Mouse (Mus musculus) midbrain, embryonic 11.5 days (tissue): Measurements from ENCODE around the gene Ntrk3. TPM values are rescaled to one million over a fixed set of nuclear protein-coding genes. Genes with fewer than 3 reads are reported as not detected.

Source experiments
- ATAC-seq: fragments of 200-750 bp; cut with Nextera tagmentation; 2 replicates; pipeline ENCODE4 v1.8.0; 2017; ENCODE audit warnings: moderate TSS enrichment, moderate library complexity; ENCODE audit not compliant: low FRiP score
- DNase-seq: peaks from one replicate; pipeline ENCODE4 v3.0.0; 2015; ENCODE audit warnings: low spot score; ENCODE audit errors: missing footprints
- H3K27ac ChIP-seq: fragments of 300-500 bp; sonication (generic); 2 replicates; pipeline ENCODE4 v1.5.1; 2014; ENCODE audit warnings: low read depth, low read length
- H3K27me3 ChIP-seq: fragments of 300-500 bp; sonication (generic); 2 replicates; pipeline ENCODE4 v1.6.1; 2014; ENCODE audit warnings: mild to moderate bottlenecking, low read length, moderate library complexity, mixed read lengths; ENCODE audit not compliant: control insufficient read depth, insufficient read depth
- H3K36me3 ChIP-seq: fragments of 300-500 bp; sonication (generic); 2 replicates; pipeline ENCODE4 v1.6.1; 2014; ENCODE audit warnings: mild to moderate bottlenecking, low read length, moderate library complexity, mixed read lengths; ENCODE audit not compliant: control insufficient read depth, insufficient read depth
- H3K4me1 ChIP-seq: fragments of 300-500 bp; sonication (generic); 2 replicates; pipeline ENCODE4 v1.6.1; 2014; ENCODE audit warnings: low read length; ENCODE audit not compliant: control insufficient read depth, insufficient read depth
- H3K4me2 ChIP-seq: fragments of 300-500 bp; sonication (generic); 2 replicates; pipeline ENCODE4 v1.6.1; 2014; ENCODE audit warnings: mild to moderate bottlenecking, moderate library complexity
- H3K4me3 ChIP-seq: fragments of 300-500 bp; sonication (generic); 2 replicates; pipeline ENCODE4 v1.5.1; 2014; ENCODE audit warnings: low read depth, low read length
- H3K9ac ChIP-seq: fragments of 300-500 bp; sonication (generic); 2 replicates; pipeline ENCODE4 v1.6.1; 2014; ENCODE audit warnings: low read length
- H3K9me3 ChIP-seq: fragments of 300-500 bp; sonication (generic); 2 replicates; pipeline ENCODE4 v1.6.1; 2016; ENCODE audit warnings: low read length; ENCODE audit not compliant: control insufficient read depth
- WGBS: fragments of 180-500 bp; shearing (Covaris S2); extraction: QIAGEN DNeasy Blood & Tissue Kit; methylation state at CpG from one replicate; pipeline ENCODE4 v1.1.7; 2014; 5-methylcytosine and 5-hydroxymethylcytosine counted together
- polyA plus RNA-seq: library from polyadenylated mRNA; unstranded; fragments of >200 nt; fragmentation: Nextera tagmentation; extraction: Ambion mirVana; gene quantifications from 2 replicates; pipeline ENCODE4 v1.2.1, GENCODE M21; 2014

Gene Ntrk3
- polyA plus RNA-seq, result 3.6 and 4.2 TPM in 2 replicates

DNA sequence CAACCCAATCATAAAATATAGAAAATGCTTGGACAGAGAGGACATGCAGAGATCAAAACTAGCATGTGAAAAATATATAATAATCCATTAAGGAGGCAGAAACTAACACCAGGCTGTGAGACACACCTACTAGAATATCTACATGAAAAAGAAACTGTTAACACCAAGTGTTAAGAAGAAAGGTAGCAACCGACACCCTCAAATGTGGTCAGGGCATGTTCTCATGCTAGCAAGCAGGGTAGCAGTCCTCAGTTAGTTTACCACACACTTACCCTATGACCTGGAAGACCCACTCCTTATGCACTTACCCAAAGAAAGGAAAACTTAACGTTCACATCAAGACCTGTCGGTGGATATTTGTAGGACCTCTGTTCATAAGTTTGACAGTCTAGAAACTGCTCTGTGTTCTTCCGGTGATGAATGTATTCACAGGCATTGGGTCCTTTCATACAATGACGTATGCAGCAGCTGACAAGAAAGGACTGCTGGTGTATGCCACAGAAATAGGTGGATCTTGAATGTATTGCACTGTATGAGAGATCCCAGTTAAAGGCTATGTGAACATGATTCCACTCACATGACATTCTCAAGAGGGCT lies at the start of gene Ntrk3:
TSS of gene Ntrk3 (minus strand) at position 399 of the 597 bp plus-strand sequence.
- H3K9me3 ChIP-seq, result no peaks in the 10 kb centered on the region
- H3K4me1 ChIP-seq, result no peaks in the 10 kb centered on the region
- H3K4me3 ChIP-seq, result no peak within 1 kb of the TSS
- DNase-seq (no peak), ATAC-seq (no peak)
- WGBS, result 88% methylated on average over 5 of the region's 5 CpGs
- H3K9ac ChIP-seq, result no peak within 1 kb of the TSS
- H3K4me2 ChIP-seq, result no peak within 1 kb of the TSS
- no peak within 1 kb of the TSS for H3K27ac ChIP-seq
- H3K36me3 ChIP-seq, result no peaks in the 10 kb centered on the region
- H3K27me3 ChIP-seq, result no peaks in the 10 kb centered on the region

- H3K27ac ChIP-seq, result no peak overlapping the region
- peaks cover 10% of the 10 kb centered on the region for H3K4me1 ChIP-seq
- H3K27me3 ChIP-seq, result no peaks in the 10 kb centered on the region
- no peak for DNase-seq
- 84% methylated on average over 5 of the region's 5 CpGs for WGBS
- H3K36me3 ChIP-seq, result peaks cover 4% of the 10 kb centered on the region
- no peak overlapping the region for H3K9ac ChIP-seq
- no peak overlapping the region for H3K4me2 ChIP-seq
- H3K4me3 ChIP-seq, result no peak overlapping the region
- ATAC-seq, result no peak
- no peaks in the 10 kb centered on the region for H3K9me3 ChIP-seq
These were observed 48.1 kb upstream of the Ntrk3 start for GRCm38 (mm10) chr7:78785906-78786305.

- peak within 1 kb of the TSS; percentile 89 for H3K9ac ChIP-seq
- WGBS, result under 1% methylated on average over 44 of the region's 44 CpGs
- peak within 1 kb of the TSS; percentile 67 for H3K4me3 ChIP-seq
- no peak within 1 kb of the TSS; the same call in 1 of the 2 replicates for H3K27ac ChIP-seq
- H3K4me2 ChIP-seq, result peak within 1 kb of the TSS; percentile 88
- peak; percentile 99 for ATAC-seq
- H3K27me3 ChIP-seq, result no peaks in the 10 kb centered on the region
- H3K9me3 ChIP-seq, result no peaks in the 10 kb centered on the region
- DNase-seq, result peak; percentile 98
- peaks cover 10% of the 10 kb centered on the region for H3K4me1 ChIP-seq
- H3K36me3 ChIP-seq, result no peaks in the 10 kb centered on the region; the same call in 1 of the 2 replicates
These were observed 45.1 kb upstream of the Ntrk3 start, which contains the start of the genes Mrps11 and Mrpl46 for GRCm38 (mm10) chr7:78782639-78783581. Mrps11 (plus strand) TSS chr7:78783119. Mrpl46 (minus strand) TSS chr7:78783531.

DNA sequence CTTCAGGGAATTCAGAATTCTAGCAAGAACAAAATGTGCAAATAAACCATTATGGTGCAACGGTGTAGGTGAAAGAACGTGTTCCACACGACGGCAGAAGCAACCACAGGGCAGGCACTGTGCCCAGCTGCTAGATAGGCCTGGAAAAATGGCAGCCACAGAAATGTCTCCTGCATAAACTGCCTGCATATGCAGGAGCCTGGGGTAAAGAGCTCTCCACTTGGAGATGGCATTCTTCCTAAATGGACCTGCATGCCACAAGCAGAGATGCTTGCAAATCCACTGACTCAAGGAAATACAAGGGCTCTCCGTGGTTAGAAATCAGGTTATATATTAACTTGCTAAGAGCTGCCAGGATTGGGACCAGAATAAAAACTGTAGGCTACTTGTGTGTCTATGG lies 40.9 kb upstream of the Ntrk3 start:
- H3K9ac ChIP-seq, result no peak overlapping the region
- H3K27ac ChIP-seq, result no peak overlapping the region
- H3K4me3 ChIP-seq, result no peak overlapping the region
- DNase-seq, result no peak
- ATAC-seq, result no peak
- H3K27me3 ChIP-seq, result no peaks in the 10 kb centered on the region
- H3K9me3 ChIP-seq, result no peaks in the 10 kb centered on the region
- H3K4me1 ChIP-seq, result peaks cover 7% of the 10 kb centered on the region
- H3K4me2 ChIP-seq, result no peak overlapping the region
- WGBS, result 96% methylated on average over 5 of the region's 5 CpGs
- H3K36me3 ChIP-seq, result peaks cover 6% of the 10 kb centered on the region

DNA sequence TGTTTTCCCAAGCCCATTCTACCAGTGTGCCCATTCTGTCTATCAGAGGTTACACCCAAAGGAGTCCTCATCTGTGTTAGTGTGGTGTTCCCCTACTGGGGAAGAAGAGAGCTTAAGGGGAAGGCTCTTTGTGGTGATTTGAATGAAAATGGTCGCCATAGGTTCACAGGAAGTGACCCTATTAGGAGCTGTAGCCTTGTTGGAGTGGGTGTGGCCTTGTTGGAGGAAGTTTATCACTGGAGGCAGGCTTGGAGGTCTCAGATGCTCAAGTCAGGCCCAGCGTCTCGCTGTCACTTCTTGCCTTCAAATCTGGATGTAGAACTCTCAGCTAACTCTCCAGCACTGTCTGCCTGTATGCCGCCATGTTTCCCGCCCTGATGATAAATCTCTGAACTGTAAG lies 33.1 kb upstream of the Ntrk3 start:
- no peak for ATAC-seq
- no peak overlapping the region for H3K27ac ChIP-seq
- peaks cover 8% of the 10 kb centered on the region for H3K36me3 ChIP-seq
- H3K9me3 ChIP-seq, result no peaks in the 10 kb centered on the region
- no peak for DNase-seq
- WGBS, result 86% methylated on average over 5 of the region's 5 CpGs
- H3K27me3 ChIP-seq, result no peaks in the 10 kb centered on the region
- no peaks in the 10 kb centered on the region for H3K4me1 ChIP-seq
- no peak overlapping the region for H3K4me2 ChIP-seq
- H3K4me3 ChIP-seq, result no peak overlapping the region
- H3K9ac ChIP-seq, result no peak overlapping the region

GRCm38 (mm10) chr7:78769075-78769652 lies 31.4 kb upstream of the Ntrk3 start:
- no peak for DNase-seq
- Histone ChIP-seq H3K36me3 (0 out of 2 replicates have a peak, but pooled peaks cover 2% of the 10 kb centered on the region), H3K9me3 (no peaks in the 10 kb centered on the region), H3K27ac (no peak overlapping the region), H3K4me1 (no peaks in the 10 kb centered on the region), H3K4me2 (no peak overlapping the region), H3K4me3 (no peak overlapping the region), H3K27me3 (no peaks in the 10 kb centered on the region), H3K9ac (no peak overlapping the region)
- WGBS, result 69% methylated on average over 7 of the region's 7 CpGs
- ATAC-seq, result no peak

- Histone ChIP-seq H3K27me3 (no peaks in the 10 kb centered on the region), H3K9me3 (no peaks in the 10 kb centered on the region), H3K9ac (no peak overlapping the region), H3K4me1 (no peaks in the 10 kb centered on the region), H3K36me3 (no peaks in the 10 kb centered on the region), H3K4me2 (no peak overlapping the region), H3K4me3 (no peak overlapping the region), H3K27ac (no peak overlapping the region)
- WGBS, result 89% methylated on average over 12 of the region's 12 CpGs
- DNase-seq (no peak), ATAC-seq (no peak)
These were observed 30.2 kb upstream of the Ntrk3 start for GRCm38 (mm10) chr7:78767929-78768531.

DNA sequence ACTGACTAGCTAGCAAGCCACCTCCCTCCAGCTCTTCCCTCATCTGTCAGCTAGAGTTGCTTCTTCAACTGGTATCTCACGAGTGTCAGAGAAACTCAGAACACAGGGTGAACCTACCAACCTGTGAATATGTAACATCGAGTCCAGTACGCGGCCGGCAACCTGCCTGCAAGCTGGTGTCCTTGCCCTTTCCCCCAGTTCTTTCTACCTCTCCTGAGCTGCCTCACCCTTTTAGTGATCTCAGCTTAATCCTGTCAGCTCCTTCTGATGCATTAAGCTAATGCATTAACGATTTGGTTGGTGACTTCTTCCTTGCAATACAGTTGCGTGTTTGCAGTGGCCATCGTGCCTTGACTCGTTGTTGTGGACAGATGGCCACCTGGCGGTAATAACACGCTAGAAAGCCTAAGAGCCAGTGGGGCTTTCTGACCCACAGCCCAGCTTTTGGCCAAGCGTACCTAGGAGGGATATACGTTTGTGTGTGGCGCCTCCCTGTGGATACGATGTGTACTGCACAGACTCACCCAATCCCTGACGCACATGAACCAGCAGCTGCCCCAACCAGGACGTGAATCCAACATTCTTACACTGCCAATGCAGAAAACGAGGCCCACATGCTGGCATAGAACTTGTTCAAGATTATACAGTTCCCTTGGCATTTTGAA lies 28.3 kb upstream of the Ntrk3 start:
- no peak overlapping the region for H3K4me3 ChIP-seq
- ATAC-seq (peak; percentile 84), DNase-seq (peak; percentile 98)
- H3K9me3 ChIP-seq, result no peaks in the 10 kb centered on the region
- 22% methylated on average over 18 of the region's 18 CpGs for WGBS
- H3K27ac ChIP-seq, result no peak overlapping the region
- 0 out of 2 replicates have a peak overlapping the region, but pooled peaks have one; percentile 7 for H3K4me2 ChIP-seq
- no peaks in the 10 kb centered on the region for H3K27me3 ChIP-seq
- H3K9ac ChIP-seq, result no peak overlapping the region
- H3K4me1 ChIP-seq, result no peaks in the 10 kb centered on the region
- H3K36me3 ChIP-seq, result no peaks in the 10 kb centered on the region
